11 mouse cellular contexts compared by ENCODE assay signal in genomic region chr3:69479937-69480336, GRCm38 (mm10).
A peak's percentile ranks its signal among the peaks of the same experiment; 100 is the strongest.
DNase-seq lines count a peak whose midpoint lies in the region; ATAC-seq and TF ChIP-seq lines count a peak whose summit lies in the region.
"Had no signal": no experiment of that assay in that cellular context is flagged by ENCODE, and none has a peak within 500 bp of the region (broad histone marks: within the 10 kb centered on the region; RNA-seq: fewer than 3 reads in every experiment).

No protein-coding gene starts in this region.

- peak; percentile 51 for DNase-seq in embryonic facial prominence, embryonic 14.5 days (ENCODE audit: low spot score)
- no peak for DNase-seq in embryonic facial prominence, embryonic 10.5 days (ENCODE audit: low spot score)
- DNase-seq in limb, embryonic 14.5 days (ENCODE audit: low spot score): peak; percentile 6
- no peak for DNase-seq in limb, embryonic 10.5 days (ENCODE audit: low spot score)
- DNase-seq in adrenal gland, postnatal 36 days: peak; percentile 63 to 66
- DNase-seq in lung, postnatal 14 days: peak; percentile 35
- DNase-seq in urinary bladder, postnatal 14 days (ENCODE audit: low spot score): no peak
- no peak for DNase-seq in right cerebral cortex, postnatal 36 days (ENCODE audit: low spot score in 2 of 2)

- no peaks in the 10 kb centered on the region for H3K9me3 ChIP-seq in embryonic facial prominence, embryonic 14.5 days (ENCODE audit: control insufficient read depth, low read length)
- H3K9me3 ChIP-seq in embryonic facial prominence, embryonic 10.5 days: no peaks in the 10 kb centered on the region
- no peaks in the 10 kb centered on the region for H3K9me3 ChIP-seq in limb, embryonic 14.5 days (ENCODE audit: control insufficient read depth, low read length)
- no peaks in the 10 kb centered on the region for H3K9me3 ChIP-seq in limb, embryonic 10.5 days (replicated peaks)
- H3K9me3 ChIP-seq: neural tube, embryonic 15.5 days had no signal

- H3K4me3 ChIP-seq in embryonic facial prominence, embryonic 14.5 days (ENCODE audit: low read depth, low read length): no peak overlapping the region
- H3K4me3 ChIP-seq in embryonic facial prominence, embryonic 10.5 days: no peak overlapping the region
- no peak overlapping the region for H3K4me3 ChIP-seq in limb, embryonic 14.5 days (replicated peaks; ENCODE audit: low read length)
- no peak overlapping the region for H3K4me3 ChIP-seq in limb, embryonic 10.5 days
- H3K4me3 ChIP-seq: neural tube, embryonic 15.5 days had no signal

- no peaks in the 10 kb centered on the region for H3K36me3 ChIP-seq in embryonic facial prominence, embryonic 14.5 days (ENCODE audit: control insufficient read depth, insufficient read depth, low read length)
- H3K36me3 ChIP-seq in embryonic facial prominence, embryonic 10.5 days (replicated peaks): no peaks in the 10 kb centered on the region
- no peaks in the 10 kb centered on the region for H3K36me3 ChIP-seq in limb, embryonic 14.5 days (ENCODE audit: control insufficient read depth, insufficient read depth, low read length)
- no peaks in the 10 kb centered on the region for H3K36me3 ChIP-seq in limb, embryonic 10.5 days
- H3K36me3 ChIP-seq: neural tube, embryonic 15.5 days had no signal

- 63% methylated on average over 3 of the region's 3 CpGs for WGBS in embryonic facial prominence, embryonic 14.5 days
- 84% methylated on average over 3 of the region's 3 CpGs for WGBS in embryonic facial prominence, embryonic 10.5 days
- 74% methylated on average over 3 of the region's 3 CpGs for WGBS in limb, embryonic 14.5 days
- 96% methylated on average over 3 of the region's 3 CpGs for WGBS in limb, embryonic 10.5 days

- no peak for TF ChIP-seq POLR2A in limb, embryonic 14.5 days (IDR thresholded peaks at IDR 0.05; ENCODE audit: borderline replicate concordance, extremely low read depth, insufficient read depth, insufficient read length)

- H3K4me1 ChIP-seq in embryonic facial prominence, embryonic 14.5 days (ENCODE audit: control insufficient read depth, insufficient read depth, low read length): no peaks in the 10 kb centered on the region
- peaks cover 20% of the 10 kb centered on the region for H3K4me1 ChIP-seq in embryonic facial prominence, embryonic 10.5 days
- peaks cover 9% of the 10 kb centered on the region; the same call in 1 of the 2 replicates for H3K4me1 ChIP-seq in limb, embryonic 14.5 days (ENCODE audit: control insufficient read depth, insufficient read depth, low read length)
- H3K4me1 ChIP-seq in limb, embryonic 10.5 days: peaks cover 10% of the 10 kb centered on the region; the same call in 1 of the 2 replicates

- H3K9ac ChIP-seq in embryonic facial prominence, embryonic 14.5 days (ENCODE audit: low read depth, low read length): no peak overlapping the region
- no peak overlapping the region for H3K9ac ChIP-seq in limb, embryonic 14.5 days (ENCODE audit: low read depth, low read length, severe bottlenecking)
- H3K9ac ChIP-seq: neural tube, embryonic 15.5 days had no signal

- H3K27ac ChIP-seq in embryonic facial prominence, embryonic 14.5 days (replicated peaks; ENCODE audit: low read depth, low read length): no peak overlapping the region
- no peak overlapping the region for H3K27ac ChIP-seq in embryonic facial prominence, embryonic 10.5 days (replicated peaks)
- no peak overlapping the region for H3K27ac ChIP-seq in limb, embryonic 14.5 days (replicated peaks; ENCODE audit: low read depth, low read length)
- no peak overlapping the region for H3K27ac ChIP-seq in limb, embryonic 10.5 days
- H3K27ac ChIP-seq: macrophage; neural tube, embryonic 15.5 days; stomach, postnatal 0 days had no signal

- no peaks in the 10 kb centered on the region for H3K27me3 ChIP-seq in embryonic facial prominence, embryonic 14.5 days (replicated peaks; ENCODE audit: control insufficient read depth, insufficient read depth, low read length)
- no peaks in the 10 kb centered on the region for H3K27me3 ChIP-seq in embryonic facial prominence, embryonic 10.5 days (replicated peaks; ENCODE audit: low read depth, poor library complexity, severe bottlenecking)
- no peaks in the 10 kb centered on the region for H3K27me3 ChIP-seq in limb, embryonic 14.5 days (ENCODE audit: control insufficient read depth, insufficient read depth, low read length)
- no peaks in the 10 kb centered on the region for H3K27me3 ChIP-seq in limb, embryonic 10.5 days (ENCODE audit: low read depth, poor library complexity, severe bottlenecking)
- H3K27me3 ChIP-seq: neural tube, embryonic 15.5 days had no signal

- ATAC-seq in embryonic facial prominence, embryonic 14.5 days (ENCODE audit: low read depth): no peak
- no peak for ATAC-seq in limb, embryonic 14.5 days (ENCODE audit: low FRiP score, low read depth)

- H3K4me2 ChIP-seq in embryonic facial prominence, embryonic 14.5 days (ENCODE audit: low read depth, low read length): no peak overlapping the region
- no peak overlapping the region for H3K4me2 ChIP-seq in limb, embryonic 14.5 days (replicated peaks; ENCODE audit: low read depth, low read length, severe bottlenecking)
- H3K4me2 ChIP-seq: neural tube, embryonic 15.5 days had no signal

Comparison
In these comparisons a context has a peak if more than half of its experiments do, and no peak if none do; other contexts are left out.
1. DNase-seq: peak in embryonic facial prominence, embryonic 14.5 days (single experiment), limb, embryonic 14.5 days (single experiment), adrenal gland, postnatal 36 days (2 of 2) and lung, postnatal 14 days (single experiment); none in embryonic facial prominence, embryonic 10.5 days (single experiment), limb, embryonic 10.5 days (single experiment), urinary bladder, postnatal 14 days (single experiment) and right cerebral cortex, postnatal 36 days (0 of 2).